Mouse (Mus musculus) cerebellum, postnatal 36 days (tissue): ENCODE data around the gene Sptbn4.

ENCODE experiments used
- DNase-seq, 2 experiments: peaks; one replicate each; pipeline ENCODE4 v3.0.0; 2021 to 2022; ENCODE audit warnings: mixed read lengths in 2 of 2

Gene Sptbn4

DNA sequence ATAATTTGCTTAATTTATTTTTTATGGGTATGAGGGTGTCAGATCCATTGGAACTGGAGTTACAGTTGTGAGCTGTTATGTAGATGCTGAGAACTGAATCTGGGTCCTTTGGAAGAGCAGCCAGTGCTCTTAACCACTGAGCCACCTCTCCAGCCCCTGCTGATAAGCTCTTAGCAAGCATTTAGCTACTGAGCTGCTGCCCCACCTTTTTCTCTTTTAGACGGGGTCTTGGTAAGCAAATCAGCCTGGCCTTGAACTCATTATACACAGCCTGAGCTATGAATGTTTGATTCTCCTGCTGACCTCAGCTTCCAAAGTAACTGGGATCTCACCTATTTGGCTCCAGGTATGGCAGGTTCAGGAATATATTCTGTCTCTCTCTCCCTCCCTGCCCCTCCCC is 66.5 kb downstream of the Sptbn4 start:
- DNase-seq: no peak

DNA sequence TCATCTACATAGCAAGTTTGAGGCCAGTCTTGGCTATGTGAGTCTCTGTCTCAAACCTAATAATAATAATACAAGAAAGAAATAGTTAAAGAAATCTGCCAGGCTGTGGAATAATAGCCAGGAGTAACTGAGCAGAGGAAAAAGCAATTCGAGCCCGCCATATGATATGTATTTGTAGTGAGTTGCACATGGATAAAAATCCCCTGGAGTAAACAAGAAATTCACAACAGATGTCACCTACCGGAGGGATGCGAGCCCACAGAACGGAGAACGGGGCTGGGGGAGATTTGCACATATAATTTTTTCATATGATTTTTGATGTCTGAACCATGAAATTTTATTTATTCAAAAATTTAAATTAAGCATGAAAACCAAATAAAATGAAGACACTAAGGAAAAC is 67.7 kb downstream of the Sptbn4 start:
- DNase-seq: no peak

DNA sequence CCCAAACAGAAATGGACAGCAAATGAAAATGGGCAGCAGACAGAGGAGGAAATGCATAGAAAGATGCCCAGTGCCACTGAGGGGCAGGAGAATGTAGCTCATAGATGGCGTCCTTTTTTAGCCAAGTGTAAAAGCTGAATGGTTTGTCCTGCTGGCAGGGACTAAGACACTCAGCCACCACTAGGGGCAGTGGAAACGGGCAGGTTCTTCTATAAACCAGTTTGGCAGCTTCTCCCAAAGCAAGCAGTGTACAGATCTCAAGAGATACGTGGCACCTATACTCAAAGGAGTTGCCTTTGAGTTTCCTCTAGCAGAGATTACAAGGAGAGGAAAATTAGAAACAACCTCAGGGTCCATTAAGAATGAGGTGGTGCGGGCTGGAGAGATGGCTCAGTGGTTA is 69.1 kb downstream of the Sptbn4 start:
- DNase-seq: peak; percentile 59 to 61

DNA sequence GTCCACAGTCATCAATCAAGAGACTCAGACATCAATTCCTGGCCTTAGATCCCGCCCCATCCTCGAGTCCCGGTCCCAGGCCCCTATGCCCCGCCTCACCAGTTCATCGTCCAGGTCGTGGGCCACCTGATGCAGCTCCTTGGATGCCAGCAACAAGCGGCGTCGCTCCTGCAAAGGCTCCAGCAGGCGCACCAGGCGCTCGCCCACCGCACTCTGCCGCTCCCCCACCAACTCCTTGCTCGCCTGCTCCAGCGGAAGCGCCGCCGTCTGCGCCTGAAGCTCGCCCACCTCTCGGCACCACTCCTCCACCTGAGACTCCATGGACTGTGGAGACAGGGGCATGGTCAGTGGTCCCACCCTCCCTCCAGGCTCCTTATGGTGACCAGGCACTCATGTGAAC is 72.2 kb downstream of the Sptbn4 start:
- DNase-seq: no peak

DNA sequence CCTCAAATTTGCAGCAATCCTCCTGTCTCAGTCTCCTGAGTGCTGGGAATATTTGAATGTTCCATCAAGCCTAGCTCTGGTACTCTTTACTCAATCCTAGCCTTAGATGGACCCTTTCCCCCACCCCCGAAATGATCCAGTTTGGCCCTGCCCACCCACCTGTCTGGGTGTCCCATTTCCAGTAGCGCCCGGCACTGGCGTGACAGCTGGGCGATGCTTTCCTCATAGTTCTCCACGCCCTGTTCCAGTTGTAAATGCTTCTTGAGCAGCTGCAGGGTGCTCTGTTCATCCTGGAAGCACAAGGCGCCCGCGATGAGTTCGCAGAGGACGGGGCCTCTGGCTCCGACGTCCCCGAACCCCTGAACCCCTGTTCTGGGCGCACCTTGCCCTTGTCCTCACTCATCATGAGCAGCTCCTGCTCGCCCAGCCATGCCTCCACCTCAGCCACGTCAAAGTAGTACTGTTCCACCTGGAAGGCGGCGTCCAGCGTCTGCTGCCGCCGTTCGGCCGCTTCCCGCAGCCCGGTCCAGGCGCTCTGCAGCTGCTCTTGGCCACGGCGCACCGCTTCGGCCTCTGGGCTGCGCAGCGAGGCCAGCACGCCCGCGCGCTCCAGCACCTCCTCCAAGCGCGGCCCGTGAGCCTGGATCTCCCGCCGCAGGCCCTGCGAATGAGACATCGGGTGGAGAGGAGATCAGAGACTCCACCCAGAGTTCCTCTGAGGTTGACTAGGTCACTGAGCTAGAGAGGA is 75.6 kb downstream of the Sptbn4 start:
- DNase-seq: no peak

DNA sequence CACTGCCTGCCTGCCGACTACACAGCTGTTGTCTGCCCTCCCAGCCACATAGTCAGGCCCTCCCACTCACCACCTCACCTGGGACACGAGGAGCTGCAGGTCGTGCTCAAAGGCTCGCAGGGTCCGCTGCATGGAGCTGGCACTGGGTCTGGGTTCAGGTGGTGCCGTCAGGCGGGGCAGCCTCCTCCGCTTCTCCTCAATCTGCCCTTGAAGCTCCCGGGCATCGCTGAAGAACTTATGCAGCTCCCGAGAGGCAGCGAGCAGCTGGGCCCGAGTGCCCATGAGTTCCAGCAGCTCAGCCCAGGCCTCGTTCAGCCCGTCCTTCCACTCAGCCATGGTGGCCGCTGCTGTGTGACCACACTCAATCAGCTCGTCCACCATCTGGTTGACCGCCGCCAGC is 78.4 kb downstream of the Sptbn4 start:
- no peak for DNase-seq

DNA sequence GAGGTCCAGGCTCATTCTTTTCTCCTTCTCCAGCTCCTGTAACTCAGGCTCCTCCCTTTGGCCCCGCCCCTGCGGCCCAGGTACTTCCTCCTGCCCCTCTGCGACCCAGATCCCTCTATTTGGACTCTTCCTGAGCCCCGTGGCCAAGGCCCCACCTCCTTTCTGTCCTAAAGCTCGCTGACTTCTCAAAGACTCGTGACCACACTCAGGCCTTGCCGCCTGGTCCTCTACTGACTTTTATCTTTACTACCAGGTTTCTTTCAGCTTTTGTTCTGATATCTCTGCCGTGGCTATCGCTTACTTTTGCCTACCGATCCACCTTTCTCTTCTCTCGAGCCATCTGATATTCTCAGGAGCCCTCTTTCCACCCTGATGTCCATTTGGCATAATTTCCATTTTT is 79.5 kb downstream of the Sptbn4 start:
- no peak for DNase-seq

DNA sequence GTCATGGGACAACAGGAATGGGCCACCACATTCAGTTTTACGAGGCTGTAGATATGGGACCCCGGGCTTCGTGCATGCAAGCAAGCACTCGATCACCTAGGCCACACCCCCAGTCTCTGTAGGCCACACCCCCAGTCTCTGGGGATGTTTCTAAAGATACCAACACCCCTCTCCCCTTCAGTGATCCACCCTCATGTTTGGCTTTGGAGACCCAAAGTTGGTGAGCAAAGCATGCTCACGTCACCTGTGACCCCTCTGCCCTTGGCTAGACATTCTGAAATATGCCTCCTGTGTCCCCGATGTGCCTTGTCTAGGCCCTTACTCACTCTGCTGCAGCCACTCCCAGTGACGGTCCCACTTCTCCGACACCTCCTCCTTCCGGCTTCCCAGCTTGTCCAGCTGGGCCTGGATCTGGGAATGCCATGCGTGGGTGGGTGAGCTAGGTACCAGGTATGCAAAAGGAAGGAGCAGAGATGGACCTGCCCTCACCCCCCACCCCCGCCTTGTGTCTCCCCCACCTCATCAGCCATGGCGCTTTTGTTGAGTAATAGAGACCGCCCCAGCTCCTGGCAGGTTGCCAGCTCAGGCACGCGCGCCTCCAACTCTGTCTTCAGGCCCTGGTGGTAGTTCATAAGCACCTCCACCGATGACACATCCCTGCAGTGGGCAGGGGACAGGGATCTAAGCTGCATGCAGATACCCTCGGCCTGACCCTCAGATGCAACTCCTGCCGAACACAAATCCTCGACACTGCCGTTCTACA is 81.2 kb downstream of the Sptbn4 start:
- no peak for DNase-seq

DNA sequence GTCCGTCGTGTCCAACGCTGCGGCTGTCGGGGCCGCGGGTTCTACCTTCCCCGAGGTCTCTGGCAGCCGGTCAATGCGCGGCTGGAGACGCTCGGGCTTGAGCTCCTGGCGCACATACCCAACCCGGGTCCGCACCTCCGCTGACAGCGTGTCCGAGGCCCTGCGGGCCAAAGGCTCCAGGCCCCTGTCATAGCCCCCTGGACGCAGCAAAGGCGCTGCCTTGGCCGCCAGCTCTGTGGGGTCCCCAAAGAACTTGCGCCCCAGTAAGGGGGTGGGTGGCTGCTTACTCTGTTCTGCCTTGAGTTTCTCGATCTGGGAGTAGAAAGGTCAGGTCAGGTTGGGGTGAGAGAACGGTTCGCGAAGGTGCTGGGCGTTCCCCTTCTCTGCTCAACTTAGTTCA is 83.1 kb downstream of the Sptbn4 start:
- no peak for DNase-seq

DNA sequence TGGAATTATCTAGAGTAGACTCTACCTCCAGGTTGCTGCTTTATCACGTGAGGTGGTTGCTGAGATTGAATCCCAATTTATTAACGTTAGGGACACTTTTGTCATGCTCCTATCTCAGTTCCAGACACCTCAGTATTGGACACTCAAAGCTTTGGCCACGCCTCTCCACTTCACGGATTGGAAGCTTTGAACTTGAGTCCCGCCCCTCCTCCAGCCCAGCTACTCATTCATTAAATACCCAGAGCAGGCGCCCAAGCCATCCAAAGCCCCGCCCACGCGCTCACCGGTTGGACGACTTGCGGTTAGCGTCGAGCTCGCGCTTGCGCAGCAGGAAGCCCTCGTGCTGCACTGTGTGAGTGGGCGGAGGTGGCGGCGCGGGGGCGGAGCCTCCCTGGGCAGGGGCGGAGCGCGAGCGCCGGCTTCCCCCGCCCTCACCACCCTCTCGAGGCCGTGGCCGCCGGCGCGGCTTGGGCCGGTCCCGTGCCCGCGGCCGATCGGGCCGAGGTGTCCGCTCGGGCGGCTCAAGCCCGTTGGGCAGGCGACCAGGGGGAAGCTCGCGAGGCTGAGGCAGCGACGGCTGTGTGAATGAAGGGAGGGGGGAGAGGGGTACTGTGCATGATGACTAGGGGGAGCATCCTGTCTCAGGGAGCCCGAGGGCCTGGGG is 86.1 kb downstream of the Sptbn4 start:
- DNase-seq: peak; percentile 98 to 99

DNA sequence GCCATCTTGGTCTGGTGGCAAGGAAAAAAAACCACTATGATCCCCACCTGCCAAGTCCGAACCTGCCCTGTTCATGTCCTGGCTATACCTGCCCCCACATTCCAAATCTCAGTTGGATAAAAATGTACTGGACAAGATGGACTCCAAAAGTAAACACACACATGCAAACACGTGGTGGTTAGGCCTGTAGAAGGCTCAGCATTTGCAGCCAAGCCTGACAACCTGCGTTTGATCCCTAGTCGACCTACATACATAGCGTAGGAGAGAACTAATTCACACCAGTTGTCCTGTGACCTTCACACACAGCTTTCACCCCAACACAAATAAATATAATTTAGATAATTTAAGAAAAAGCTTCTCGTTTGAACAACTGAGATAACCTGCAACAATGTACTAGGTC is 86.7 kb downstream of the Sptbn4 start:
- DNase-seq: no peak

DNA sequence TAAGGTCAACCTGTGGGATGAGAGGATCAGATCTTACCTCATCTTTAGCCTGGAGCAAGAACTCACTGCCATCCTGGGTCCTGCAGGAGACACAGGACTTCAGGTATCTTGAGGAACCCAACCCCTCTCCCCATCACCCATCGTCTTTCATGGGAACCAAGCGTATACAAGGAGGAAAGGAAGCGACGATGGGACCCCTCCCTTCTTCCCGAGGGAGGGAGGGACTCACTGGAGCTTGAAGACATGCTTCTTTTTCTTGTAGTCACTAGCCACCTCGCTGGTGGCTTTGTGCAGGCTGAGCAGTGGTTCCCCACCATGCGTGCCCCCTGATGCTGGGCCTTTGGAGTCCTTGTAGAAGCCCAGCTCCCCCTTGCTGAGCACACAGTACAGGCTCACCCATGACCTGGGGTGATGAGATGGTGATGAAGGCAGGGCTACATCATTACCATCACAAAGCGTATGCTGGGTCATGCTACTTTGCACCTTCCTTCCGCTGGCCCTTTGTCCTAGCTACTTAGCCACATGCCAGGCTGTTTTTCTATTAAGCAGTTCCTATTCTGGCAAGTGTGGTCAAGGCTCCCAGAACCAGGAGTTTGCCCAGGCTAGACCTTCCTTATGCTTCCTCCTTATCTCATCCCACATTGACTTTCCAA is 87.7 kb downstream of the Sptbn4 start:
- no peak for DNase-seq

DNA sequence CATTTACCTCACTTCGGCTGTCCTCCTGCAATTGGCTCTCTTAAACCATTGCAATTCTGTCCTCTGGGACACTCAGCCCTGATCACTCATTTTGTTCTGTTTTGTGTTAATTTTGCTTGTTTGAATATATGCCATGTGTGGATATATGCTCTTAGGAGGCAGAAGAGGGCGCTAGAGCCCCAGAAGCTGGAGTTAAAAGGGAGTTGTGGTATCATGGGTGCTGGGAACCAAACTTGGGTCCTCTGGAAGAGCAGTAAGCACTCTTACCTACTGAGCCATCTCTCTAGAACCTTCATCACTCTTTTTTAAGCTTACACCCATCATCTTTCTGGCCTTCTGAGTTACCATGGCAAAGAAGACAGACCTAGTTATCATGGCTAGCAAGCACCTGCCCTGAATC is 88.3 kb downstream of the Sptbn4 start:
- no peak for DNase-seq

DNA sequence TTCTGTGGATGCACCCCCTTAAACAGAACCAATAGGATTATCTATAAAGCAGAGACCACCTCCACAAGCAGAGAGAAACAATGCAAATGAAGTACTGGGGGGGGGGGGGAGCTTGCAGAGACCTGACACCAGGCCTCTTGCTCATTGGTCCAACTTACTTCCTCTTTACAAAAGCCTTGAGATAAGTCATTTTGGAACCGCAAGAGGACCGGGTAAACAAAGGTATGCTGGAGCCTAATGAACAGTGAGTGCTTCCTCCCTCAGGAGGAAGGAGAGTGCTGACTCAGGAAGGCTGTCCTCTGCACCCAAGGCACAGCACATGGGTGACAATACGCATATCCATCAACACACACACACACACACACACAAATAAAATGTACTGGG is 89.9 kb downstream of the Sptbn4 start:
- DNase-seq: no peak

DNA sequence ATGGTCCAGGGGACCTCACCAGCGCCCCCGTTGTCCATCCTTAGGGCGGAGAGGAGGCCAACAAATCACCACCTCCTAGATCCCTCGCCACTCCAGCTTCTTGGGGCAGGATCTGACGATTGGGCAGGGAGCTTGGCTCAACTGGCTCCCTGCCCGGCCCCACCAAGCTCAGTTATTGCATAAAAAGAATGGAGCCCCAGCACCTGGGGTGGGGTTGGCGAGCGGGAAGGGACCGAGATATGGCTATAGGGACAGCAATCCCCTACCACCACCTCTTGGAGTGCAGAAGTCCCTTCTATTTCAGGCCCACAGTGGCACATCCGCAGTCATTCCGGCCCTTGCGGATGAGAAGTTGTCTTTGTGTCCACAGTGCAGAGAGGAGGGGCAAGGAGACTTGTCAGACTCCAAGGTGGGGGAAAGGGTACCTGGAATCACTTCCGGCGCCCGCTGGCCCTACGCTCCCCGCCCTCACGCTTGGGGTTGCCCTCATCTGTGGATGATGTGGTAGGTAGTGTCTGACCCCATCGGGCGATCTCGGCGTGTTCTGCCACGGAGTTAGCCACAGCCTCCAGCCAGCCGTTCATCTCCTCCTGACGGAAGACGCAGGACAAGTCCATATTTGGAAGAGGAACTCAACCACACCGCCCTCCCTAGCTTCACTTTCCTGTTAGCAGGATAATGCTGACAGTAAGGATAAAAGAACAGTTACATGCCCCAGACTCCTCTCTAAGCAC is 90.5 kb downstream of the Sptbn4 start, which contains the start of gene Gm20479:
Gene Gm20479, minus strand, starts transcription at position 559 of the 734 bp plus-strand sequence.
- DNase-seq: no peak

DNA sequence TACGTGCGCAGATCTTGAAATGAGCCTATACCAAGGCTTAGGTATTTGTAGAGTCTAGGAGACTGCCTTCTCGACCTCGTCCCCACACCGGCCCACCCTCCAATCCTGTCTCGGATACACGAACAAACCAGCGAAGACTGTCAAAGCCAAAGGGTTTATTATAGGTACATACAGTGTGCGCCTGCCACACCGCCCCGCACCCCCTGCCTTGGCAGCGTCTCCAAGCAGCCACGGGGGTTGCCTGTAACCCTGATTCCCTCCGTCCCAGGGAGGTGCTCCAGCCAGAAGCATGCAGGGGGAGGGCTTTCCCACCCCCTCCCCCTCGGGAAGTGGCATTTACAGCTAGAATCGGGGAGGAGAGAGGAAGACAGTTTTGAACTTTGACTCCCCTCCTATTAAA is 91.2 kb downstream of the Sptbn4 start:
- no peak for DNase-seq

DNA sequence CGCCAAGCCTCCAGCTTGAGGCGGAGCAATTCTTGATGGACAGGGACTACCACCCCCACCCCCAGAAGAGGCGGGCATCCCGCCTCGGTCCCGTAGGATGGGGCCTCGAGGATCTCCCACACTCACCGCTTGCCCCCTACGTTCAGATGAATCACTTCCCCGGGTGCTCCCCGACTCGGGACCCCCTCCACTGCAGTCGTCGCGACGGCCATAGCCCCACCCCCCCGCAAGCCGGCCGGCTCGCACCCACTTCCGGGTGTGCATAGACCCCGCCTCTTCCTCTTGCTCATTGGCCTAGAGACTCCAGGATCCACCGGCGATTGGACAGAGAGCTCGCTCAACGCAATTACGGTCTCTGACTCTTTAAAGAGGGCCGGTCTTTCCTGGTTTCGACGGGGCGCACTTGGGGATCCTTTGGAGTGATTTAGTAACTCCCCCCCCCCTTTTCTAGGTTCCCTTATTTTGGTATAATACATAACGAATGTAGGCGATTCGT is 91.7 kb downstream of the Sptbn4 start, which contains the start of gene Shkbp1:
Gene Shkbp1, minus strand, starts transcription at position 275 of the 496 bp plus-strand sequence.
- peak; percentile 80 for DNase-seq

DNA sequence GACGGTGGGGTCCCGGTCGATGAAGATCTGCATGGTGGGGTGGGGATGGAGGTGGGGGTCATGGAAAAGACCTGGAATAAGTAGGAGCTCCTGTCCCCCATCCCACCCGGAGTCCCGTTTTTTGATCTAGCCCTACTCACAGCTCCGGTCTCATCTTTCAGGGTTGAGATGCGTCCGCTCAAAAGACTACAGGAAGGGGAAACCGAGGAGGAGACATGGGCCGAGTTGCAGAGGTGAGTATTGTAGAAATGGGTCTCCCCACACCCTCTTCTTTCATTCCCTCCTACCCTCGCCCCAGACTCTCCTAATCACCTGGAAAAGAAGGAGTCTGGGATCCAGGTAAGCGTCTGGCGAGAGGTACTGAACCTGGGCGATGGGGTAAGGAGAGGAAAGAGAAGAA is 92.2 kb downstream of the Sptbn4 start:
- DNase-seq: no peak

DNA sequence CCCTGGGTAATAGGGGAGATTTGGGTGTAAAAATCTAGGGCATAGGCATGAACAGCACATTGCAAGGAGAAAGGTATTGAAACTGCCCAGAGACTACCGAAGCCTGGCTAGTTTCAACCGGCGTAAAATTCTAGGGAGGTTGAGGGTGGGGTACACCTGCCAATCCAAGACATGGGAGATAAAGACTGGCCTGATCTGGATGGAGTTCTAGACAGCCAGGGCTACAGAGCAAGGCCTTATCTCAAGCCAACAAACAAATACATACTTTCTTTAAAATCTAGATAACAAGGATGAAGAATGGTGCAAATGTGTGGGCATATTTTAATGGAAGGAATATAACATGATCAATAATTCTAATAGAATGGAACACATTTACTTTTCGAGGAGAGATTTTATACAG is 92.7 kb downstream of the Sptbn4 start:
- no peak for DNase-seq

DNA sequence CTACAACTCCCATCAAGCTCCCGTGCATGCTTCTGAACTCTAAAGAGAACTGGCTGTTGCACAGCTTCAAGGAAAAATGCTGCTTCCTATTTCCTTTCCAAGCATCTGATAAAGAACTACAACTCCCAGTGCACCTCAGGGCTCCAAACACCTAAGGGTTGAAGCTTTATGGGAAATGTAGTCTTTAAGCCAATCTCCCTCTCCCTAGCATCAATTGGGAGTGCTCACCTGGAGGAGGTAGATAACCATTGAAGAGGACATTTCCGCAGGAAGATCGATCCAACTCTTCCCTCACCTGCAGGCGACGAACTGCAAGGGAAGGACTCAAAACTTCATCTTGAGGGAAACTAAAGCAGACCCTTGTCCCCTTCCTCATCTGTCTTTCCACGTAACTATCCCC is 93.3 kb downstream of the Sptbn4 start:
- no peak for DNase-seq

DNA sequence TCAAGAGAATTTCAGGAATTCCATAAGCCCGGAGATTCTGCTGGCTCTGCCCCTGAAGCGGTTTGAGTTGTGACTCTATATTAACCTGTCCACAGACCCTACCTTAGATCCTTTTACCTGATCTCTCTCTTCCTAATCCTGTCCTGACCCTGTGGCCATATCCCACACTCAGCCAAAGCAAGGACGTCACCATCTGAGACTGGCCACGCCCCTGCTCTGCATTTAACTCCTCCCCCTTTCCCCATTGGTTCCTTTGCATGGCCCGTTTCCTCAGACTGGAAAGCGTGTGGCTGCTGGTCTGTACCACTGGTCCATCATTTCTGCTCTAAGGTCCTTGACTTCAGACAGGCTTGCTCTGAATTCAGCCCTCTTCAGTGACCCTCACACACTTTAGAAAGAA is 102.0 kb downstream of the Sptbn4 start:
- no peak for DNase-seq

DNA sequence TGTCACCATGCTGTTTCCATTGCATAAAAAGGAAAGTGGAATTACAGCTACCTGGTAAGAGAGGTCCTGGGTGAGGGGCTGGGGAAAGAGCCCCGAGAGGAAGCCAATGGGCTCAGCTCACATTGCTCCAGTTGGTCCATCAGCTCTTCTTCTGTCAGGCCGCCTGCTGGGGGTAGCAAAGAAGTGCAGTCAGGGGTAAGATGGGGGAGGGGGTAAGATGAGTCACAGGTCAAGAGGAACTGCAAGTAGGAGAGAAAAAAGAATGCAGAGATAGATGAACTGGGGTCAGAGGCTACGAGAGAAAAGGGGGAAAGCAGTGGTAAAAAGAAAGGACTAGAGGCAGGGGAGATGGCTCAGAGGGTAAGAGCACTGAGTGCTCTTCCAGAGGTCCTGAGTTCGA is 104.9 kb downstream of the Sptbn4 start:
- no peak for DNase-seq
